Mouse (Mus musculus) adrenal gland, postnatal 14 days (tissue): ENCODE data around the gene Gsg1. TPM values are rescaled to one million over a fixed set of nuclear protein-coding genes. Genes with fewer than 3 reads are reported as not detected.
A peak's percentile ranks its signal among the peaks of the same experiment; 100 is the strongest.

Source experiments
- DNase-seq: peaks from one replicate; pipeline ENCODE4 v3.0.0; 2021; ENCODE audit warnings: mixed read lengths
- long read RNA-seq, 2 experiments: library from polyadenylated mRNA; stranded (forward); transcript quantifications; one replicate each; pipeline ENCODE4 v2.0.0; 2021
- total RNA-seq: library from RNA; stranded (reverse); gene quantifications from 2 replicates; pipeline ENCODE4 v1.2.3, GENCODE M21; 2021

Gsg1 gene
- not detected in 2 replicates for total RNA-seq
- long read RNA-seq, experiment 1, result 0 reads
- long read RNA-seq, experiment 2, result 0 reads

GRCm38 (mm10) chr6:135254153-135254552 is at the start of gene Gsg1:
Gsg1 (minus strand) TSS chr6:135254351.
- no peak for DNase-seq

- DNase-seq, result peak; percentile 36
These were observed 48.4 kb upstream of the Gsg1 start for GRCm38 (mm10) chr6:135302421-135303125.

GRCm38 (mm10) chr6:135300469-135300868 is 46.3 kb upstream of the Gsg1 start:
- DNase-seq, result no peak

DNA sequence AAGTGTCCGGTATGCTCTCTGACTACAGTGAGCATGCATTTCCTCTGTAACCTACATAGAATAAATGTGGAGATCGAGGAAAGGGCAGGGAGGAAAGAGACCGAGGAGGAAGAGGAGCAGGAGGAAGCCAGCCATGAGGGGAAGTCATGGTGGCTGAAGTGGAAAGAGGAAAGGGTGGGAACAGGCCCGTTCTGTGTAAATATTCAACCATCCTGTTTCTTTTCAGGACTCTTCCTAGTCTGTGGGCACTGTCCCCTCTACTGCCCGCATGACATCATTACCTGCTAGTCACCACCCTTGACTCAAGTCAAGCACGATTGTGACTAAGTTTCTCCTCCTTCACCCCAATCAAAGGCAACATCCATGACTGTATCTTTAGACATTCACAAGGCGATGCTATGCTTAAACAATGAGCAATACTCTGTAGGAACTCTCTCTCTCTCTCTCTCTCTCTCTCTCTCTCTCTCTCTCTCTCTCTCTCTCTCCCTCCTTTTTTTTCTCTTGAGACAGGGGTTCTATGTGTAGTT is 44.9 kb upstream of the Gsg1 start:
- DNase-seq, result no peak

- DNase-seq, result no peak
These were observed 43.4 kb upstream of the Gsg1 start for GRCm38 (mm10) chr6:135297570-135297969.

DNA sequence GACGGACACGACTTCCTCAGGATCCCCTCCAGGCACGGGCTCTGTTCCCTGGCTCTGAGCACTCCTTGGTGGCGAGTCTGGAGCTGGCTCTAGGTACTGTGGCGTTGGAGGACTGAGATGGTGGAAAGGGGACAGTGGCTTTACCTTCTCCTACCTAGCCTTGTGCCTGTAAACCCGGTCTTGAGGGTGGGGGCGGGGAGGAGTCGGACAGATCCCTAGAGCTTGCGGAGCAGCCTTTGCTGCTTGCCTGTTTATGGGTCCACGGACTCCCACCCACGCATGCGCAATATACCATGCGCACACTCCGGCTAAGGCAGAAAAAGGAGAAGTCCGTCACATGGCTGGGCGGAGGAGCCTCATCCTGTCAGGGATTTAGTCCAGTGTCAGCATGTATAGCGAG is 42.1 kb upstream of the Gsg1 start:
- peak; percentile 15 for DNase-seq

DNA sequence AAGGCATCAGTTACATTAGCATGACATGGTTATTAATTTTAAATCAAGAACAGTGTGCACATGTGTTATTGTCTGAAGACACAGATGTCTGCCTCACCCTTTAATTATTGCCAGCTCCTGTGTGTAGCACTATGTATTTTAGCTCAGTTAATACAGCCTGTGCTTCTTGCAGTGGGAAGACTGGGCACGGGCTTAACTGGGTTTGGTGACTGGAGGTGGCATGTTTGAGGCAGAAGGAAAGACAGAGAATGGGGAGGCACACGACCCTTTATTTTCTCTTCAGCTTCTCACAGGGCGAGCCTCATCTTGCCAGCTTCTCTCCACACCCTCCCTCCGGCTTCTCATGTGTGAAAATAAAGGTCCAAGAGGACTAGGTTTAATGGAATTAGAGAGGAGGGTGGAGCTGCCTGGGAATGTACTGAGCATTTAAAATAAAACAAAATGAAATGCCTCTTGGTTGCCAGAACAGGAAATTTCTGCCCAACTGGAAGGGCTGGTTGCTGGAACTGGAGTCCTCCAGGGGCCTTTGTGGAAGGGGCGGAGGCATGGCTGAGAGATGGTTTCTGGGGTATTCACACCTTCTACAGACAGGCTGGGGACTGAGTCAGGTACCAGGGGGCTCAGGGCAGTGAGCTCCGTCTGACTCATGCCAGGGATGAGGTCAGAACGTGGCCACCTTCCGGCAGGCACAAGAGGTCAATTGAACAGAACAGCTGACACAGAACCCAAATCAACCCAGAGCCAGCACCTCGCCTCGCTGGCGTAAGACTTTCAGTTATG is 41.1 kb upstream of the Gsg1 start:
- DNase-seq, result peak; percentile 27

- no peak for DNase-seq
These were observed 40.0 kb upstream of the Gsg1 start for GRCm38 (mm10) chr6:135294150-135294549.

GRCm38 (mm10) chr6:135292391-135292790 is 38.2 kb upstream of the Gsg1 start:
- DNase-seq, result peak; percentile 49

- no peak for DNase-seq
These were observed 25.7 kb upstream of the Gsg1 start for GRCm38 (mm10) chr6:135279856-135280255.

GRCm38 (mm10) chr6:135279286-135279685 is 25.1 kb upstream of the Gsg1 start:
- no peak for DNase-seq

DNA sequence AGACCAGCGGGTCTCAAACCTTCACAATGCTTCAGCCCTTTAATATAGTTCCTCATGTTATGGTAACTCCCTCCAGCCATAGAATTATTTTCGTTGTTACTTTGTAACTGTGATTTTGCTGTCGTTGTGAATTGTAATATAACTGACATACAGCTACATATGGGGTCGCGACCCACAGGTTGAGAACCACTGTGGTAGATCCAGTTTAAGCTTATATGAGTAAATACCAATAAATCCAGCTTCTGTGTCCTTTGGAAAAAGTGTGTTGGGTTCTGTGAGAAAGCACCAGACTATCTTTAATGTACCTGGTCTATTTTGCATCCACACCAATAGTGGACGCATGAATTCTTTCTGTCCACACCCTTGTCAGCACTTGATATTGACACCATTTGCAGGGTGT is 24.2 kb upstream of the Gsg1 start:
- DNase-seq, result no peak

GRCm38 (mm10) chr6:135276474-135277295 is 22.5 kb upstream of the Gsg1 start:
- no peak for DNase-seq

- no peak for DNase-seq
These were observed 21.1 kb upstream of the Gsg1 start for GRCm38 (mm10) chr6:135275231-135275630.

DNA sequence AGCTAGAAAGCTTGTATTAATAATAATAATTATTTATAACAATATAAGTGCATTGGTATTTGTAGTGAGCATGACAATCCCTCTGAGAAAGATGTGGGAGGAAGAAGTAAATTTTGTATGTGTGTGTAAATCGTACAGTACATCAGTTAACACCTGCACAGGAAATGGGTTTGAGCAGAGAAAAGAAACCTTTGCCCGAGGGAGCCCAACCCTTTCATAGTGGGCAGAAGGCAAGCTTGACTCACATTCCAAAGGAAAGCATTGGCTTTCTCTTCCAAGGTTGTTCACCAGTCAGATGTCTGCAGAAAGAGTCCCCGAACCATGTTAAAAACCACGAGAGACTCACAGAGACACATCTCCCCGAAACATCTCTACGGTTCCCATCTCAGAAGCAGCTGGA is 18.9 kb upstream of the Gsg1 start:
- DNase-seq, result no peak

GRCm38 (mm10) chr6:135271761-135272160 is 17.6 kb upstream of the Gsg1 start:
- no peak for DNase-seq

DNA sequence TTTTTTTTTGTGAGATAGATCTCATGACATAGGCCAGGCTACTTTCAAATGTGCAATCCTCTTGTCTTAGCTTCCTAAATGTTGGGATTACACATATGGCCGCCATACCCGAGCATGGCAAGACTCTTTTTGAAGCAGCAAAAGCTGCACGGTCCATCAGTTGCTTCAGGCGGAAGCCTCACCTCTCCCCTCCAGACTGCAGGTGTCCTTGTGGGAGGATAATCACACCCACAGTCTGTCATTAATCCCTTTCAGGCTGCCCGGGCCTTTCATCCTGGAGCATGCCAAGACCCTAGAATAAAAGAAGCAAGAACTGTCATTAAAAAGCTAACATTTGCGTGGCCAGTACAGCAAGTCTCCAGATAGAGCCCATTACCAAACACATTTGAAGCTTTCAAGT is 15.5 kb upstream of the Gsg1 start:
- DNase-seq, result no peak

DNA sequence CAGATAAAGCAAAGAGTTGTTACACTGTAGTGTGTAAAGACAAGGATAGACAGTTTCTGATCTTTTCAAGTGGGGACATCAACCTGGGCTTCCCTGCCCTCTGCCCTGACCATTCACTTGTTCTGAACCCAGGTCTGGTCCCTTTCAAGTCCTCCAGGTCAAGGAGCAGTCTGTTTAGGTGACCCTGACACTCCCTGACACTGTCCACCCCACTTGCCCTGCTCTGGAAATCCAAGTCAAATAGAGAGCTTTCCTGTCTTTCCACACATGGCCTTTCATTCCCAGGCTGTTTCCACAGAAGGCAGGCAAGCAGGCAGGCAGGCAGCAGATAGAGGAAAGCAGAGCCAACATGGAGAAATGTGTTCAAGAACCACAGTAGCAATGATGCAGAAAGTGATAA is 14.2 kb upstream of the Gsg1 start:
- DNase-seq, result no peak

- no peak for DNase-seq
These were observed 13.1 kb upstream of the Gsg1 start for GRCm38 (mm10) chr6:135267221-135267620.

DNA sequence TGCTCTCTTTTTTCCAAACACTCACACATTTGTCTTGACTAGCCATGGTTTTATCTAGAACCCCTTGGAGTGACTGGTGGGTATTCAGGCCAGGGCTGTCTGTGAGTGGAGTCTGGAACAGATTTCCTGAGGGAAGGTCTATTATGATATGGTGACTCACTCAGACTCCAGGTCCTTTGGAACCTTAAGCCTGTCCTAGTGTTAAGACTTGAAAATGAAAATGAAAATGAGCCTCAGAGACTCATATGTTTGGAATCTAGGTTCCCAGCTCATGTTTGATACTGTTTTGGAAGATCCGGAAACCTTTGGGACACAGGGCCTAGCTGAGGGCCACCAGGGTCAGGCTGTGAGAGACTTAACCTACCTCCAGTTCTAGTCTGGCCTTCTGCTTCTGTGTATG is 11.9 kb upstream of the Gsg1 start:
- no peak for DNase-seq

- DNase-seq, result no peak
These were observed 10.0 kb upstream of the Gsg1 start for GRCm38 (mm10) chr6:135264136-135264535.

- no peak for DNase-seq
These were observed 8.4 kb upstream of the Gsg1 start for GRCm38 (mm10) chr6:135262565-135262964.

- no peak for DNase-seq
These were observed 7.0 kb upstream of the Gsg1 start for GRCm38 (mm10) chr6:135261124-135261523.
